Mouse (Mus musculus) embryonic facial prominence, embryonic 11.5 days (tissue): ENCODE measurements at regions not wholly inside any gene's neighbourhood (a gene's known extent, or its start where the extent isn't known, plus 50 kb on each side); places are given as distances from the start of the nearest gene placed in this dataset.

Experiments used
- ATAC-seq: fragments of 200-750 bp; cut with Nextera tagmentation; replicated peaks from 2 replicates; pipeline ENCODE4 v1.8.0; 2017; ENCODE audit warnings: low read depth; ENCODE audit not compliant: insufficient number of reproducible peaks, low FRiP score, low TSS enrichment
- DNase-seq: peaks from one replicate; pipeline ENCODE4 v3.0.0-alpha.2; 2015; ENCODE audit warnings: low spot score
- H3K27ac ChIP-seq: fragments of 300-500 bp; sonication (generic); replicated peaks from 2 replicates; pipeline ENCODE4 v1.5.1; 2014; ENCODE audit warnings: mild to moderate bottlenecking, low read depth, low read length, control low read depth
- H3K27me3 ChIP-seq: fragments of 300-500 bp; sonication (generic); 2 replicates; pipeline ENCODE4 v1.6.1; 2014; ENCODE audit warnings: mild to moderate bottlenecking, low read length, moderate library complexity, mixed read lengths; ENCODE audit not compliant: control insufficient read depth, insufficient read depth
- H3K36me3 ChIP-seq: fragments of 300-500 bp; sonication (generic); replicated peaks from 2 replicates; pipeline ENCODE4 v1.6.1; 2014; ENCODE audit warnings: low read depth, mild to moderate bottlenecking, low read length, moderate library complexity, mixed read lengths; ENCODE audit not compliant: control insufficient read depth, insufficient read depth
- H3K4me1 ChIP-seq: fragments of 300-500 bp; sonication (generic); 2 replicates; pipeline ENCODE4 v1.6.1; 2014; ENCODE audit warnings: low read length, mixed read lengths; ENCODE audit not compliant: control insufficient read depth, insufficient read depth
- H3K4me2 ChIP-seq: fragments of 300-500 bp; sonication (generic); 2 replicates; pipeline ENCODE4 v1.6.1; 2014; ENCODE audit warnings: low read depth, mild to moderate bottlenecking, control low read depth, low read length, moderate library complexity
- H3K4me3 ChIP-seq: fragments of 300-500 bp; sonication (generic); 2 replicates; pipeline ENCODE4 v1.5.1; 2014; ENCODE audit warnings: low read depth, low read length, control low read depth
- H3K9ac ChIP-seq: fragments of 300-500 bp; sonication (generic); replicated peaks from 2 replicates; pipeline ENCODE4 v1.6.1; 2014; ENCODE audit warnings: mild to moderate bottlenecking, control low read depth, low read length
- H3K9me3 ChIP-seq: fragments of 300-500 bp; sonication (generic); replicated peaks from 2 replicates; pipeline ENCODE4 v1.6.1; 2016; ENCODE audit warnings: mild to moderate bottlenecking, low read length, inconsistent platforms, mixed read lengths; ENCODE audit not compliant: control insufficient read depth
- WGBS: fragments of 180-500 bp; shearing (Covaris S2); extraction: QIAGEN DNeasy Blood & Tissue Kit; methylation state at CpG from one replicate; pipeline ENCODE4 v1.1.7; 2014; 5-methylcytosine and 5-hydroxymethylcytosine counted together

DNA sequence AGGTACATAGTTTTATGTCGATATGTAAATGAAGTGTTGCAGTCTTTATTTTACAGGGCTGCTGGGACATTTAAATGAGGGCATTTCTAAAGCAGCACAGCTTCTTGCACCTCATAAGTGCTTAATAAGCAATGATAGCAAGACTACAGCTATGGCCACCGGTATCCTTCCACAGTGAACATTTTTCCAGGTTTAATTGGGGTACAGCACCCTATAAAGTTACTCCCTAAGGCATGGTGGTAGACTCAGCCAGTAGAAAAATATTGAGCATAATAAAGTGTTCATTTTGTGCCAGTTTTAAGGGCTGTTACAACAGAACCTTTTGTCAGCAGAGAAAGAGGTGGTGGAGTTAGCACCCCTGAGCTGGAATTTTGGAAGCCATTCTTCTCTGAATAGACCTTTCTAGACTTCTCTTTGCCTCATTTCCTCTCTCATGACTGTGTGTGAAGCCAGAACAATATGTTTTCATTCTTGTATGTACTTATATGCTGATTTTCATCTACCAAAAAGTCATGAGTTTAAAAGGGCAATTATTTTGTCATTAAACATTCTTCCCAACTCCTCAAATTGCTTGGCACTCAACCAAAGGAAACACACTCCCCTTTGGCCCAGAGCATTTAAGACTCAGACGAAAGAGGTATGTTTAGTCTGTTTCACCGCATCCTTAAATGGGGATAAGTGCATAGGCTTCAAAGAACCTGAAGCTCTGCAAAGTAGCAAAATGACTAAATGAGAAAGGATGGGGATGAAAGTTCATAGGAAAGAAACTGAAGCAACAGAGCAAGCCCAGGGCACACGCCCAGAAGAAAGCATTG is 189.3 kb upstream of the Tle1 start:
- H3K36me3 ChIP-seq, result no peaks in the 10 kb centered on the region
- 69% methylated on average over 5 of the region's 5 CpGs for WGBS
- H3K4me1 ChIP-seq, result no peaks in the 10 kb centered on the region
- H3K27me3 ChIP-seq, result no peaks in the 10 kb centered on the region
- no peak for DNase-seq
- H3K9me3 ChIP-seq, result no peaks in the 10 kb centered on the region
- H3K9ac ChIP-seq, result no peak overlapping the region
- no peak for ATAC-seq
- no peak overlapping the region for H3K4me3 ChIP-seq
- no peak overlapping the region for H3K4me2 ChIP-seq
- H3K27ac ChIP-seq, result no peak overlapping the region

DNA sequence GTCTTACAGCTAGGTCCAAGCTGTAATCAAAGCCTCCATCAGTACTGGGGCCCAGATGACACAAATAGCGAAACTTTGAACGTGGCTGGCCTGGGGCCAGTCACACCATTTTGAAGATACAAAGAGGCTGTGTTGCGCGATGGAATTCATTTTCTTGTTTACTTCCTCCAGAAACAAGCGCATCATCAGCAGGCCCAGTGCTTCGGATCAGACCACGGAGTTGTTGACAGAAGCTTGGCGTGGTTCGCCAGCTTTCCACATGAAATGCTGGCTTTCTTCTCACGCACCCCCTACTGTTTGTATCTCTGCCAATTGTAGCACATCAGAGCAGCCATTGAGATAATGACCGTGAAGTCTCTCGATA is 184.2 kb upstream of the Tle1 start:
- Histone ChIP-seq H3K9ac (no peak overlapping the region), H3K9me3 (no peaks in the 10 kb centered on the region), H3K27me3 (no peaks in the 10 kb centered on the region), H3K4me1 (no peaks in the 10 kb centered on the region), H3K4me2 (no peak overlapping the region), H3K36me3 (no peaks in the 10 kb centered on the region), H3K27ac (no peak overlapping the region), H3K4me3 (no peak overlapping the region)
- ATAC-seq (peak; percentile 47; the same call in 1 of the 2 replicates), DNase-seq (peak; percentile 26)
- WGBS, result 31% methylated on average over 12 of the region's 12 CpGs

DNA sequence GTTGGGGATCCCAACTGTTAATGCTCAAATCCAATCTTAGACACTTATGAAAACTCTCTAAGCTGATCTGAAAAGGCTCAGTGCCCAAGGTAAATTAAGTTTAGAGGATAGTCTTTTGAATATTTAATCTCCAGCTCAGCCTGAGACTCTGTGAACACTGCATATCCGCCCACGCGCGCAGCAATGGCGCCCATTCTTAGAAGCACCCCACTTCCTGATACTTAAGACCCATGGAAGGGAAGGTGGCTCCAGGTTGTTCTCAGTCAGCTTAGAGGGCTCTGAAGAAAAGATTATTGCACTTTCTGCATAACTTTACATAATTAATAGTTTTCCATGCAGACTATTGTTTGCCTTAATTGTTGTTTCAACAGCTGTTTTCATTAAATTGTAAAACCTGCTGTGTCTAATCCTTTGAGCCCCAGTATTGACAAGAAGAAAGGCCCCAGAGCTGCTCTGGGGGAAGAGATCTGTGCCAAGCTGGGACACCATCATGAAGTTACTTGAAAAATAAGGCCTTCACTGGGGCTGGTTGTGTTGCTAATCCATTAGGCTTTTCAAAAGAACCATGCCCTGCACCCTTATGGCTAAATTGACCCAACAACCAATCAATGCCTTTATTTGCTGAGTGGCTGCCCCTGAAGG is 183.7 kb upstream of the Tle1 start:
- H3K9me3 ChIP-seq, result no peaks in the 10 kb centered on the region
- DNase-seq (no peak), ATAC-seq (no peak)
- no peaks in the 10 kb centered on the region for H3K27me3 ChIP-seq
- H3K27ac ChIP-seq, result no peak overlapping the region
- no peaks in the 10 kb centered on the region for H3K36me3 ChIP-seq
- H3K4me2 ChIP-seq, result no peak overlapping the region
- H3K9ac ChIP-seq, result no peak overlapping the region
- no peaks in the 10 kb centered on the region for H3K4me1 ChIP-seq
- WGBS, result 90% methylated on average over 5 of the region's 5 CpGs
- H3K4me3 ChIP-seq, result no peak overlapping the region

DNA sequence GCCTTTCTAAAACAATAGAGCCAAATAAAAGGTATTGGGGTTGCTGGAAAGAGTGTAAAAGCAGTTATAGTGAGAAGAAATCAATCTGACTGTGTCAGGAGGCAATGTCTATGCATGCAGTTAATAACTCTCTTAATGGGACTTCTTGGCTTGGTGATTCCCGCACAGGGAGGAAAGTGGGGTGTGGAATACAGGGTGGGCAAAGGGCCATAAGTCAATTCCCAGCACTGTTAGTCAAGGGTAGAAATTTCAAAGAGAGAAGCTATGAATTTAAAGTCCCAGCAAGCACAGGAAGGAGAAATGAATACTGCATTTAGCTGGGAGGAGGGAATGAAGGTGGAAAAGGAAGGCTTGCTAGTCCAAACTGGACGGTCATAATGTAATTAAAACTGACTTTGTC is 183.0 kb upstream of the Tle1 start:
- no peak overlapping the region for H3K27ac ChIP-seq
- no peaks in the 10 kb centered on the region for H3K36me3 ChIP-seq
- H3K9me3 ChIP-seq, result no peaks in the 10 kb centered on the region
- H3K4me1 ChIP-seq, result no peaks in the 10 kb centered on the region
- no peak for ATAC-seq
- 65% methylated on average over 2 of the region's 2 CpGs for WGBS
- no peak overlapping the region for H3K4me2 ChIP-seq
- no peaks in the 10 kb centered on the region for H3K27me3 ChIP-seq
- H3K4me3 ChIP-seq, result no peak overlapping the region
- H3K9ac ChIP-seq, result no peak overlapping the region
- DNase-seq, result no peak

DNA sequence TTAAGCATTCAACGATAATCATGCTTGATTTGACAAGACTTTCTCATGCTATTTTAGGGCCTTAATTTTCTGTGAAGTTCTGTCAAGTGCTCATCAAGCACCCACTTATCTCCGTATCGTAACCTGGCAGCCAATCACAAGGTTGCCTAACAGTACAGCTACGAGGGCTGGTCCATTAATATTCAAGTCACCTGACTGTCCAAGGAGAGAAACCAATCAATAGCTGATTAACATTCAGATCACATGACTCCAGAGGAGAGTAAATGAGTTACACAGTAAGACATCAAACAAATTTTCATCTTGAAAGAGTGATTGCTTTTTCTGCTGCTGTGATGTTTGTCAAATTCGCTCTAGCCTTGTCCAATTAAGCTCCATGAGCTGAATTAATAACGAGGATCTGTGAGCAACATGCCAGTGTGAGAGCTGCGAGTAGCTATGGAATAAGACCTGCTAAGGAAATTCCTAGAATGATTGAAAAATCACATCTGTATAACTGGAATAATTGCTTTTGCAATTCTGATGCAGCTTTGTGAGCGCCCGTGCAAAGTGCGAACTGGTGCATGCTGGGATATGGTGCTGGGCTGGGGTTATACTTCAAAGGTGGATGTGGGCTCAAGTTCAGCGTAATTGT is 181.9 kb upstream of the Tle1 start:
- ATAC-seq (peak; percentile 67; the same call in 1 of the 2 replicates), DNase-seq (no peak)
- WGBS, result 78% methylated on average over 11 of the region's 11 CpGs
- H3K27me3 ChIP-seq, result no peaks in the 10 kb centered on the region
- H3K4me3 ChIP-seq, result no peak overlapping the region
- no peaks in the 10 kb centered on the region for H3K9me3 ChIP-seq
- no peaks in the 10 kb centered on the region for H3K4me1 ChIP-seq
- H3K36me3 ChIP-seq, result no peaks in the 10 kb centered on the region
- no peak overlapping the region for H3K27ac ChIP-seq
- H3K4me2 ChIP-seq, result no peak overlapping the region
- no peak overlapping the region for H3K9ac ChIP-seq

DNA sequence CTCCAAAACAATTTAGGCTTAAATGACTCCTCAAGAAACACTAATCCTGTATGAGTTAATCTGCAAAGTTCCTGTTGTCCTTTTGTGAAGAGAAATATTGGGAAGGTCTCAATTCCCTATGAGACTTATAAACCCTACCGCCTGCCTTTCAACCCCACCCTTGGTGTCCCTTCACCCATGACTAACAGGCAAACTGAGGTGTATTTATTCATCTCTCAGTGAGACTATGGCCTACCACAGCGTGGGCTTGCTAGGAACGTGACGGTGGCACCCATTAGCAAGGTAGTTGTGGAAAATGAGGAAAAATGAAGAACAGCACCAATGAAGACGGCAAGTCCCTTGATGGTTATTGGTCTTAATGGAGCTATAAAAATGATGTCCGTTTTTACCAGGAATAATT is 181.0 kb upstream of the Tle1 start:
- no peaks in the 10 kb centered on the region for H3K9me3 ChIP-seq
- H3K4me1 ChIP-seq, result no peaks in the 10 kb centered on the region
- WGBS, result 84% methylated on average over 6 of the region's 6 CpGs
- no peak overlapping the region for H3K4me3 ChIP-seq
- no peak overlapping the region for H3K27ac ChIP-seq
- no peaks in the 10 kb centered on the region for H3K27me3 ChIP-seq
- no peak overlapping the region for H3K9ac ChIP-seq
- ATAC-seq, result no peak
- no peak overlapping the region for H3K4me2 ChIP-seq
- H3K36me3 ChIP-seq, result no peaks in the 10 kb centered on the region
- no peak for DNase-seq

DNA sequence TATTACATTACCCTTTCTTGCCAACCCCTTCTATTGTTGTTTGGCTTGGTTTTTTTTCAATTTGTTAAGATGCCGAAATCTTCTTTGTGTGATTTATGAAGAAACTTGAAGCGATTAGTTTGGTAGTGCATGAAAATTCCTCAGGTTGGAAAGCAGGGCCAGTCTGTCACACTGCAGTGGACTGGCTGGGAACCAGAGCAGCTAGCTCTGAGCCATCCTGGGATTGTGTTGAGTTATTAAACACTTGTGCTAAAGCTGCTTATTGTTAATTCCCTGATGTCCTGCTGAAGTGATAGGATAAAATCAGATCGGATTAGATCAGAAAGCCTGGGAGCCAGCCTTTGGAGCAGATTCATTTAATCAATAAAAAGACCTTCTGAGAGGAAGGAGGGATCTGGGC is 180.4 kb upstream of the Tle1 start:
- H3K4me2 ChIP-seq, result no peak overlapping the region
- DNase-seq, result no peak
- no peaks in the 10 kb centered on the region for H3K9me3 ChIP-seq
- no peaks in the 10 kb centered on the region for H3K4me1 ChIP-seq
- 75% methylated on average over 3 of the region's 3 CpGs for WGBS
- no peak overlapping the region for H3K27ac ChIP-seq
- no peaks in the 10 kb centered on the region for H3K27me3 ChIP-seq
- H3K36me3 ChIP-seq, result no peaks in the 10 kb centered on the region
- ATAC-seq, result no peak
- no peak overlapping the region for H3K4me3 ChIP-seq
- no peak overlapping the region for H3K9ac ChIP-seq

DNA sequence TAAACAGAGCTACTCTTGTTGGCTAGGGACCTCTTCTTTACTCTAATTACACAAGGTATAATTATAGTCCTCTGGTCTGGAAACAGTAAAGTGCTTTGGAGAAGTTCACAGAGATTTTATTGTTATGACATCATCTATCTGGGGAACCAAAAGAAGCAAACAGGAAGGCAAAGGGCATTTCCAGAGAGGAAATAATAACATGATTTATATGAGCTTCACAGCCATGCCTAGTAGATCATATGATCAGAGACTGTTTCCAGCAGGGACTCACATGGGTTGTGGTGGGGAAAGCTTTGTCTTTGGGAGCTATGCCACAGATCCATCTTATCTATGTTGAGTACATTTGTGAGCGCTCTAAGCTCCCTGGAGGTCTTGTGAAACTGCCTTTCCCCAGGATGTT is 178.8 kb upstream of the Tle1 start:
- no peaks in the 10 kb centered on the region for H3K9me3 ChIP-seq
- 97% methylated on average over 1 of the region's 1 CpGs for WGBS
- H3K27me3 ChIP-seq, result no peaks in the 10 kb centered on the region
- H3K36me3 ChIP-seq, result no peaks in the 10 kb centered on the region
- ATAC-seq (no peak), DNase-seq (no peak)
- H3K4me2 ChIP-seq, result no peak overlapping the region
- H3K4me3 ChIP-seq, result no peak overlapping the region
- H3K27ac ChIP-seq, result no peak overlapping the region
- no peaks in the 10 kb centered on the region for H3K4me1 ChIP-seq
- H3K9ac ChIP-seq, result no peak overlapping the region
